Mouse (Mus musculus): ENCODE results near the gene Kctd12.

- no peak for TF ChIP-seq CTCF (IDR thresholded peaks at IDR 0.05; ENCODE audit: control insufficient read depth, insufficient read depth, insufficient read length)
- no peak for TF ChIP-seq USF1 (IDR thresholded peaks at IDR 0.05; ENCODE audit: low read depth)
- TF ChIP-seq MYOG (IDR thresholded peaks at IDR 0.05; ENCODE audit: control insufficient read depth, extremely low read depth, insufficient read length) = no peak
- no peak for TF ChIP-seq MAX (IDR thresholded peaks at IDR 0.05)
Measured at GRCm38 (mm10) chr14:102934878-102935277, 47.6 kb downstream of the Kctd12 start.
